Mouse (Mus musculus) spleen, postnatal 4 days (tissue): ENCODE measurements around the gene Klrc1.
"Not testable (repeated sequence)": the region's sequence is repeated elsewhere in the genome, so short reads cannot be mapped to it uniquely, and the experiment has no call there.

Source experiments
- DNase-seq, 2 experiments: peaks; one replicate each; pipeline ENCODE4 v3.0.0; 2022; ENCODE audit warnings: low spot score in 2 of 2

Klrc1 gene

DNA sequence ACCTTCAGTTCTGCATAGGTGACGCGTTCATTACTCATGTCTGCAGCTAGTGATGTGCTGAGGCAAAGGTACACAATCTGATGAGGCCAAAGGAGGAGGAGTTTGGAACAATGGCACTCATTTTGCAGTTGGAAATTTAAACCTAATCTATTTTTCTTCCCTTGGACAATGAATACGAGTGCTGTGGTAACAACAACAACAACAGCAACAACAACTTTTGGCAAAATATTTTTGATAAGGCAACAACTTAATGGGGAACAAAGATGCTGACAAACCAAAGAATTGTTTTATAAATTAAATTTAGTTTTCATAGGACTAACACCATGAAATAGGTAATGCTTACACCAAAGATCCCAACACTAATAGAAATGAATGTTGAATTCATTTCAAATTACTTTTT is at the start of gene Klrc1:
Klrc1 (minus strand) TSS at position 101 of the 400 bp plus-strand sequence.
- DNase-seq, result no peak

DNA sequence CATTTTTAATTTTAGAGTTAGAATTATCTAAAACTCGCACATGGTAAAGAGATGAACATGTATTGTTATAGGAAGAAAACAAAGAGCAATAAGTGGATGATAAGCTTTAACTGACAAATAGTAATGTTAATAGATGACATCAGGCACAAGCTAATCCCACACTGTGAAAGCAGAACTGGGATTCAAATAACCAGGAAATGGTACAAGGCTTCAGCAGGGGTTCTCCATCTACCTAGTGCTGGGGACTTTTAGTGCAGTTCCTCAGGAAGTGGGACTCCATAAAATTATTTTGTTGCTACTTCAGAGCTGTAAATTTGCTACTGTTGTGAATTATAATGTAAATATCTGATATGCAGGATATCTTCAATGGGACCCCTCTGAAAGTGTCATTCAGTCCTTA is 48.5 kb upstream of the Klrc1 start:
- DNase-seq, result no peak

DNA sequence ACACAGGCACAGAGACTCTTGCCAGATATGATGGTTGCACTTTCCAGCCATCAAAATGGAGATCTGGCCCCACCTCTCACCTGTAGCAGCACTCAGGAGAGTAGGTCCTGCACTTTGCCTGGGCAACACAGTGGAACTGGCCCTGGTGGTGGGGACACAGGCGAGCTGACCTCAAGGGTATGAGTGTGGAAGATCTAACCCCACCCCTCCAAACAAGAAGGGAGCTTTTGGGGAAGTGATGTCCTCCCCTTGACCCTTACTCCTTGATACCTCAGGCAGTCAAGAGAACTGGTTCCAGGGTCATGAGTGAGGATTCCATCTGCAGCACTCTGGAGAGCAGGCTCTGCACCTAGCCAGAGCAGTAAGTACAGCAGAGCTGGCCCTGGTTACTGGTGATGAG is 42.6 kb upstream of the Klrc1 start:
- DNase-seq, result no peak

DNA sequence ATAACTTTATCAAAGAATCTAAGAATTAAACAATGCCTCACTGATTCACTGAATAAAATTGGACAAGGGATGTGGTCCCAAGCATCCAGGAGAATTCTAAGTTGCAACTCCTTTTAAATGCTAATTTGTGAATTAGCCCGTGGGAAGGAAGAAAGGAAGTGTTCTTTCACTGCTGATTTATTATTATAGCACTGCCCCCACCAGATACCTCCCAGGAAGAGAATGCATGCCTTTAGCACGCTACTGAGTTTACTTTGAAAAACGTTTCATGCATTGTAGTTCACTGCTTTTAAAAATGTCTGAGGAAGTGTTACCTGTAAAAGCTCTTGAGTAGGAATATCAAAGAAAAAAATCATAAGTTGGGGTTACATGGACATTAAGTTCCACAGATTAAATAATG is 41.7 kb upstream of the Klrc1 start:
- DNase-seq, result no peak

DNA sequence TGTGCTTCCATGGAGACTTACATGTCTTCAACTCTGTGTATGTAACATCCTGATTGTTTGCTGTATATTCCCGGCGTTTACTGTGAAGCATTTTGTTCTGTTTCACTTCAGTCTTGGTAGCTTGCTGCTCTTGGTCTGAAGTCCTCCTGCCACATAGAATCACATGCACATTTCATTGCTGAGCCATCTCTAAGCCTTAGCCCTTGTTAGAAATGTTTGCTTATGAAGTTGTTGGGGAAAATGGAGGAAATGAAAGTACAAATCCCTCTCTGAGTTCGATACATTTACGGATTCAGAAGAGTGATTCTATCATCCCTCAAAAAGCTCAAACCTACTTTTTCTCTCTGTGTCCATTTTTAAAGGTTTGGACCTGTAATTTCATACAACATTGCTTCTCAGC is 38.3 kb upstream of the Klrc1 start, which contains the start of gene Klri1:
Klri1 (minus strand) TSS at position 101 of the 400 bp plus-strand sequence.
- no peak for DNase-seq

DNA sequence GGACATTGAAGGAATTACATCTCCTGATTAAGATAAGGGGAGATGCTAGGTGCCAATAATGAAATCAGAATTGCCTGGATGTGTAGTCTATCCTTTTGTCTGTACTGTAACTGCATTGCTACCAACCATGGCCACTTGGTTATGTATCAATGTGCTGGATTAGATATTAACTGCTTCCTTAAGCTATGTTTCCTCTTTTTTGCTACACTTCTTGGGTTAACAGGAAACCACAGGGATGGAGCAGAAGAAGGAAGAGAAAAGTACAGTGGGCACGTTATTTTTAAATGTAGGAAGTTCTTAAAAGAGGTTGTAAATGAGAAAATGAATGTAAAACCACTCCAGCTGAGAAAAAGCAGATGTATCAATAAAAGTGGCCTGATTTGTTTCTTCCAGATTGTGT is 34.8 kb upstream of the Klrc1 start:
- no peak for DNase-seq

DNA sequence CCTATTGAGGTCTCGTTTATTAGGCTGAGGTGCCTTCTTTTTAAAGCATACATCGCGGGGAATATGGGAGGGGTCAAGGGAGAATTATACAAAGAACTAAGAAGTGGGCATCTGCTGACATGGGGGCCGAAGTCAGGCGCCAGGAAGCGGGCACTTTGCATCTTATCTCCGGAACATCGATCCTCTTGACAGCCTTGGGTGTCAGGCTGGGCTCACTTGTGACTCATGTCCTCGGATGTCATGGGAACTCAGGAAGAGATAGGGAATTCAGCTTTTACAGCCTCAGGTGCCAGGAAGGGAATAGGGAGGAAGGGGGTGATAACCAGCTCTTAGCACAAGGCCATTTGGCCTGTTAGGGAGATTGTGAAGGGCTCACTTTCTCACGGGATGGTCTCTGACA is 12.7 kb upstream of the Klrc1 start:
- DNase-seq, result not testable (repeated sequence)

DNA sequence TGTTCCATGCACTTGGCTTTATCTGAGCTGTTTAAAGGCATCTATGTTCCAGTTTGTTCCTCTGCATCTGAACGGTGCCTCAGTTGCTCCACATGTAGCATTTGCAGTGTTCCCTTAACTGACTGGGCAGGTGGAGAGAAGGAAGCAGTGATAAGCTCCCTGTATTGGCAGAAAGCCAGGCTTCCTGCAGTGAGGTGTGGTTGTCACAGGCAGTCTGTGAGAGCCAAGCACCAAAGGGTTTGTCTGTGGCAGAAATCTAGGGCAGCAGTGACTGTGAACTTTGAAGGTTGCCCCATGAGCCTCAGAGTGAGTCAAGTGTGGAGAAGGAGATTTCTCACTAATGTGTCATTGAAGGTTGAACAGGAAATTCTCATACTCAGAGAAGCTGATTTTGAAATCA is 1.6 kb upstream of the Klrc1 start:
- no peak for DNase-seq

DNA sequence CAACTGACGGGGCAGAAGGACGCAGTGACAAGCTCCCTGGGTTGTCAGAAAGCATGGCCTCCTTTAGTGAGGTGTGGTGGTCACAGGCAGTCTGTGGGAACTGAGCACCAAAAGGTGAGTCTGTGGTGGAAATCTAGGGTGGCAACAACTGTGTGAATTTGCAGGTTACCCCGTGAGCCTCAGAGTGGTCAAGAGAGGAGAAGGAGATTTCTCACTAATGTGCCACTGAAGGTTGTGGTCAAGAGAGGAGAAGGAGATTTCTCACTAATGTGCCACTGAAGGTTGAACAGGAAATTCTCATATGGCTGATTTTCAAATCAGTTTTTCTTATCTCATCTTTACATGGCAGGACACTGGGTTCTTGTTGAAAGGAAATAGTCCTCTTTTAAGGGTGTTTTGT is 17.5 kb downstream of the Klrc1 start:
- not testable (repeated sequence) for DNase-seq

DNA sequence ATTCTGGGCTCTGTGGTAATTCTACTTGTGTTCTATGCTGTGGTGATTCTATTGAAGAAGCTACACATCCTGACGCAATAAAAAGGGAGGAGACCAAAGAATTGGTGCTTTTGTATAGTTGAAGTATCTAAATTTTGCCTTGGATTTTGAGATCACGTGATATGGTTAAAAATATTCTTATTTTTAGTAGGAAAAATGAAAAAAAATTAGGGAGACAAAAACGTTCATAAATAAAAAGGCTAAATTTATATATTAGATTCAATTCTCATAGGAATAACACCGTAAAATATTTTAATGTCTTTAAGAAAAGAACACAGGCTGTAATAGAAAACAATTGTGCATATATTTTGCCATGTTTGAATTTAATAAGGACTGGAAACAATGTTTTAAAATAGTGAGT is 18.2 kb downstream of the Klrc1 start, which contains the start of gene Klrc2:
Klrc2 (minus strand) TSS at position 101 of the 400 bp plus-strand sequence.
- DNase-seq, result not testable (repeated sequence)

DNA sequence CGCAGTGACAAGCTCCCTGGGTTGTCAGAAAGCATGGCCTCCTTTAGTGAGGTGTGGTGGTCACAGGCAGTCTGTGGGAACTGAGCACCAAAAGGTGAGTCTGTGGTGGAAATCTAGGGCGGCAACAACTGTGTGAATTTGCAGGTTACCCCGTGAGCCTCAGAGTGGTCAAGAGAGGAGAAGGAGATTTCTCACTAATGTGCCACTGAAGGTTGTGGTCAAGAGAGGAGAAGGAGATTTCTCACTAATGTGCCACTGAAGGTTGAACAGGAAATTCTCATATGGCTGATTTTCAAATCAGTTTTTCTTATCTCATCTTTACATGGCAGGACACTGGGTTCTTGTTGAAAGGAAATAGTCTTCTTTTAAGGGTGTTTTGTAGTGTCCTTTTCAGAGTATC is 34.7 kb downstream of the Klrc1 start:
- not testable (repeated sequence) for DNase-seq

DNA sequence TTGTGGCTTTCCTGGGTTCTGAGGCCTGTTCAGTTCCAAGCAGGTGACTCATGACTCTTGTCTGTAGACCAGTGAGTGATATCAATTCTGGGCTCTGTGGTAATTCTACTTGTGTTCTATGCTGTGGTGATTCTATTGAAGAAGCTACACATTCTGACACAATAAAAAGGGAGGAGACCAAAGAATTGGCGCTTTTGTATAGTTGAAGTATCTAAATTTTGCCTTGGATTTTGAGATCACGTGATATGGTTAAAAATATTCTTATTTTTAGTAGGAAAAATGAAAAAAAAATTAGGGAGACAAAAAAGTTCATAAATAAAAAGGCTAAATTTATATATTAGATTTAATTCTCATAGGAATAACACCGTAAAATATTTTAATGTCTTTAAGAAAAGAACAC is 35.5 kb downstream of the Klrc1 start, which contains the start of gene Klrc3:
Klrc3 (minus strand) TSS at position 101 of the 400 bp plus-strand sequence.
- DNase-seq, result not testable (repeated sequence)

DNA sequence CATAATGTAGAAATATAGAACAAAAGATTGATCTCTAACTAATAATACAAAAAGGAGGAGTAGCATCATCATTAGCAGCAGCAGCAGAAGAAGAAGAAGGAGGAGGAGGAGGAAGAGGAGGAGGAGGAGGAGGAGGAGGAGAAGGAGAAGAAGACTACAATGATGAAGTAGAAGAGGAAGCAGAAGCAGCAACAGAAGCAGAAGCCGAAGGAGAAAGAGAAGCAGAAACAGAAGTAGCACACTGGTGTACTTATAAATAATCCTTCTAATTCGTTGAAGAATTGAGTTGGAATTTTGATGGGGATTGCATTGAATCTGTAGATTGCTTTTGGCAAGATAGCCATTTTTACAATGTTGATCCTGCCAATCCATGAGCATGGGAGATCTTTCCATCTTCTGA is 47.7 kb downstream of the Klrc1 start:
- not testable (repeated sequence) for DNase-seq

DNA sequence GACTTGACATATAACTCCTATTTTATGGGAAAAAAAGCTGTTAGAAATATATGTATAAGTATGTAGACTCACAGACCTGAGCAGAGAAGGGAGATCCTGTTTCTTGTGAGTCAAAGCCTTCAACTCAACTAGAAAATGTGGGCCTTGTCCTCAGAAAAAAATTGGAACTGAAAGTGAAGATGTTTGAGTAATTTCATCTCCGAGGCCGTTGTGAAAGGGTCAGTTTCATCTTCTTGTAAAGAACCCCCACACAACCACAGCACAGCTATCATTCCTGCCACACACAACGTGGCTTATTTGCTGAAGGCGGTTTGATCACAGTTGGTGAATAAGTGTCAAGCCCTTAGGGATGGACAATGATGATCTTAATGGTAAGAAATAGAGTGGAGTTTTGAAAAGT is 55.0 kb downstream of the Klrc1 start, which contains the start of gene Klrk1:
Klrk1 (minus strand) TSS at position 130 of the 400 bp plus-strand sequence.
- no peak for DNase-seq
